Mouse (Mus musculus) forebrain, embryonic 16.5 days (tissue): Measurements from ENCODE around the gene Kansl1. TPM values are rescaled to one million over a fixed set of nuclear protein-coding genes. Genes with fewer than 3 reads are reported as not detected.

Source experiments
- ATAC-seq: fragments of 200-750 bp; cut with Nextera tagmentation; 2 replicates; pipeline ENCODE4 v1.8.0; 2017; ENCODE audit warnings: mild to moderate bottlenecking, moderate library complexity
- H3K27ac ChIP-seq: fragments of 300-500 bp; sonication (generic); 2 replicates; pipeline ENCODE4 v1.5.1; 2014; ENCODE audit warnings: low read length, control low read depth
- H3K27me3 ChIP-seq: fragments of 300-500 bp; sonication (generic); replicated peaks from 2 replicates; pipeline ENCODE4 v1.6.1; 2014; ENCODE audit warnings: low read length; ENCODE audit not compliant: control insufficient read depth, insufficient read depth
- H3K36me3 ChIP-seq: fragments of 300-500 bp; sonication (generic); 2 replicates; pipeline ENCODE4 v1.6.1; 2014; ENCODE audit not compliant: control insufficient read depth, insufficient read depth
- H3K4me1 ChIP-seq: fragments of 300-500 bp; sonication (generic); replicated peaks from 2 replicates; pipeline ENCODE4 v1.6.1; 2014; ENCODE audit warnings: low read length; ENCODE audit not compliant: control insufficient read depth, insufficient read depth
- H3K4me2 ChIP-seq: fragments of 300-500 bp; sonication (generic); 2 replicates; pipeline ENCODE4 v1.6.1; 2014; ENCODE audit warnings: mild to moderate bottlenecking, low read length, control low read depth
- H3K4me3 ChIP-seq: fragments of 300-500 bp; sonication (generic); replicated peaks from 2 replicates; pipeline ENCODE4 v1.5.1; 2014; ENCODE audit warnings: mild to moderate bottlenecking, low read length, control low read depth
- H3K9ac ChIP-seq: fragments of 300-500 bp; sonication (generic); replicated peaks from 2 replicates; pipeline ENCODE4 v1.6.1; 2014; ENCODE audit warnings: low read depth, low read length, control low read depth
- H3K9me3 ChIP-seq: fragments of 300-500 bp; sonication (generic); 2 replicates; pipeline ENCODE4 v1.6.1; 2016; ENCODE audit warnings: low read length; ENCODE audit not compliant: control insufficient read depth
- WGBS: fragments of 180-500 bp; shearing (Covaris S2); extraction: QIAGEN DNeasy Blood & Tissue Kit; methylation state at CpG from one replicate; pipeline ENCODE4 v1.1.7; 2014; 5-methylcytosine and 5-hydroxymethylcytosine counted together
- polyA plus RNA-seq: library from polyadenylated mRNA; unstranded; fragments of >200 nt; fragmentation: Nextera tagmentation; extraction: Ambion mirVana; gene quantifications from 2 replicates; pipeline ENCODE4 v1.2.1, GENCODE M21; 2015

The Kansl1 gene
- 32.5 and 32.7 TPM in 2 replicates for polyA plus RNA-seq

- no peaks in the 10 kb centered on the region for H3K27me3 ChIP-seq
- 0% methylated on average over 46 of the region's 69 CpGs for WGBS
Measured at GRCm38 (mm10) chr11:104468751-104469268, at the start of gene Kansl1. Gene Kansl1 (minus strand): TSS chr11:104468861.

DNA sequence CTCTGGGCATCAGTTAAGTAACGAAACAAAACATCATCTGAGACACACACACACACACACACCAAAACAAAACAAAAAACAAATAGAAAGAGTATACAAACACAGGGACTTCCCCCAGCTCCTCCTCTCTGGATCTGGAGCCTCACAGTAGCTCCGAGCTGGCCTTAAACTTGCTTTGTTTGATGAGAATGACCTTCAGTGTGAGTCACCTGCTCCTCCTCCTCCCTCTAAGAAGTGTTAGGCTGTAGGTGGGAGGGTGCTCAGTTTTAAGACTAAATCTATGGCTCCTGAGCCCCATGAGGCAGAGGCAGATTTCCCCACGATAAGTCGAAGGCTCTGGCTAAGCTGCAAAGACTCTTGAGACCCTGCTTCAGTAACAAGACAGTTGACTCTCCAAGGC is 43.8 kb upstream of the Kansl1 start:
- no peak overlapping the region for H3K27ac ChIP-seq
- H3K9ac ChIP-seq, result no peak overlapping the region
- no peaks in the 10 kb centered on the region for H3K4me1 ChIP-seq
- WGBS, result 91% methylated on average over 4 of the region's 4 CpGs
- no peaks in the 10 kb centered on the region for H3K9me3 ChIP-seq
- H3K4me2 ChIP-seq, result no peak overlapping the region
- H3K36me3 ChIP-seq, result peaks cover 48% of the 10 kb centered on the region
- no peak overlapping the region for H3K4me3 ChIP-seq
- ATAC-seq, result no peak
- no peaks in the 10 kb centered on the region for H3K27me3 ChIP-seq

More at GRCm38 (mm10) chr11:104468751-104469268, at the start of gene Kansl1:
- peaks cover 21% of the 10 kb centered on the region for H3K4me1 ChIP-seq
- H3K27ac ChIP-seq, result peak within 1 kb of the TSS; percentile 39
- peak within 1 kb of the TSS; percentile 96 for H3K9ac ChIP-seq
- H3K4me3 ChIP-seq, result peak within 1 kb of the TSS; percentile 93
- peak within 1 kb of the TSS; percentile 71 for H3K4me2 ChIP-seq
- ATAC-seq, result peak; percentile 74
- H3K36me3 ChIP-seq, result no peaks in the 10 kb centered on the region
- no peaks in the 10 kb centered on the region for H3K9me3 ChIP-seq

GRCm38 (mm10) chr11:104510606-104511005 is 41.9 kb upstream of the Kansl1 start:
- no peak overlapping the region for H3K9ac ChIP-seq
- WGBS, result 88% methylated on average over 2 of the region's 2 CpGs
- no peak overlapping the region for H3K27ac ChIP-seq
- no peaks in the 10 kb centered on the region for H3K9me3 ChIP-seq
- H3K4me2 ChIP-seq, result no peak overlapping the region
- no peaks in the 10 kb centered on the region for H3K4me1 ChIP-seq
- no peaks in the 10 kb centered on the region for H3K27me3 ChIP-seq
- no peak for ATAC-seq
- peaks cover 41% of the 10 kb centered on the region for H3K36me3 ChIP-seq
- H3K4me3 ChIP-seq, result no peak overlapping the region

DNA sequence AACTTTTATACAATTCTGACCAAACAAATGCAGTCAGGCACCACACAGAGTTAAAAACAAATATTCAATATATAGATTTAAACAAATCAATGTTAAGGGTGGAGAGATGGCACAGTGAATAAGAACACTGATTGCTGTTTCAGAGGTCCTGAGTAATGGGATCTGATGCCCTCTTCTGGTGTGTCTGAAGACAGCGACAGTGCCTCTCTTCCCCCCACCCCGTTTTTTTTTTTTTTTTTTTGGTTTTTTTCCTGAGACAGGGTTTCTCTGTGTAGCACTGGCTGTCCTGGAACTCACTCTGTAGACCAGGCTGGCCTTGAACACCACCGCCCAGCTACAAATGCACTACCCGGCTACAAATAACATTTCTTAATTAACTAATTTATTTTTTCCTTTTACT is 39.8 kb upstream of the Kansl1 start:
- Histone ChIP-seq H3K27me3 (no peaks in the 10 kb centered on the region), H3K9ac (no peak overlapping the region), H3K36me3 (peaks cover 41% of the 10 kb centered on the region), H3K4me3 (no peak overlapping the region), H3K9me3 (no peaks in the 10 kb centered on the region), H3K4me2 (no peak overlapping the region), H3K4me1 (no peaks in the 10 kb centered on the region), H3K27ac (no peak overlapping the region)
- ATAC-seq, result no peak
- 79% methylated on average over 4 of the region's 4 CpGs for WGBS

GRCm38 (mm10) chr11:104488292-104488691 is 19.6 kb upstream of the Kansl1 start:
- Histone ChIP-seq H3K9me3 (no peaks in the 10 kb centered on the region), H3K4me3 (no peak overlapping the region), H3K36me3 (no peaks in the 10 kb centered on the region), H3K9ac (no peak overlapping the region), H3K4me2 (no peak overlapping the region), H3K27me3 (no peaks in the 10 kb centered on the region), H3K4me1 (no peaks in the 10 kb centered on the region), H3K27ac (no peak overlapping the region)
- WGBS, result 89% methylated on average over 3 of the region's 3 CpGs
- no peak for ATAC-seq

DNA sequence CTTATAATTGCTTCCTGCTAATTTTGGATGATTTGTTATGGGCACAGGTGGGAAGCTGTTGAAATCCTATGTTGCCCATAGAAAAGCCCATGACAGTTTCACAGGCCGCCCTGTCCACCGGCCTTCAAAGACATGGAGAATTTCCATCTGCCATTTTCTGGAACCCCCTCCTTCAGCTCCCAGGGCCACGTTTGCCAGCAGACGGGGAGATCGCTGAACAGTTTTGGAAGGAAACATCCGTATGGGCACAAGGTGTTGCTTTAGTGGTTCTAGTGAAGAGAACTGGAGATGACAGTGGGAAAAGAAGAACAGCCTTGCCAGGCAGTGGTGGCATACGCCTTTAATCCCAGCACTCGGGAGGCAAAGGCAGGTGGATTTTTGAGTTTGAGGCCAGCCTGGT is 13.3 kb upstream of the Kansl1 start:
- Histone ChIP-seq H3K4me2 (no peak overlapping the region), H3K36me3 (no peaks in the 10 kb centered on the region), H3K4me1 (no peaks in the 10 kb centered on the region), H3K9ac (no peak overlapping the region), H3K27ac (no peak overlapping the region), H3K4me3 (no peak overlapping the region), H3K27me3 (no peaks in the 10 kb centered on the region), H3K9me3 (no peaks in the 10 kb centered on the region; the same call in 1 of the 2 replicates)
- no peak for ATAC-seq
- 92% methylated on average over 8 of the region's 8 CpGs for WGBS

DNA sequence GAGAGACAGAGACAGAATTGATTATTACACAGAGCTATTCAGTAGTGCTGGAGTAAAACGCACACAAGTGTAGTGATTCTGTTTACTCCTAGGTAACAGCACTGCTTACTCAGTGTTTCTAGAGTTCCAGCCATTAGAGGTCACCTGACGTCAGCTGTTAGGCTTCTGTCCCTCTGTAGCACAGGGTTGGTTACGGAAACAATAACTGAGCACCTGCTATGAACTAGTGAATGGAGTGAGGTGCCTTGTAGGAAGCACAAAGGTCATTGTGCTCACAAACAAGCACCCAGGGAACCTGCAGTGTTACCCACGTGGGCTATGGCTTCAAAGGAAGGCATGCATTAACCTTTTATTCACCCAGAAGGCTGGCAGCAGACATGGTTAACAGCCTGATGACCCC is 10.8 kb upstream of the Kansl1 start:
- 63% methylated on average over 4 of the region's 4 CpGs for WGBS
- H3K4me1 ChIP-seq, result no peaks in the 10 kb centered on the region
- H3K9me3 ChIP-seq, result no peaks in the 10 kb centered on the region; the same call in 1 of the 2 replicates
- H3K36me3 ChIP-seq, result no peaks in the 10 kb centered on the region
- H3K27ac ChIP-seq, result no peak overlapping the region
- no peak overlapping the region for H3K4me2 ChIP-seq
- H3K4me3 ChIP-seq, result no peak overlapping the region
- no peaks in the 10 kb centered on the region for H3K27me3 ChIP-seq
- ATAC-seq, result no peak
- H3K9ac ChIP-seq, result no peak overlapping the region

DNA sequence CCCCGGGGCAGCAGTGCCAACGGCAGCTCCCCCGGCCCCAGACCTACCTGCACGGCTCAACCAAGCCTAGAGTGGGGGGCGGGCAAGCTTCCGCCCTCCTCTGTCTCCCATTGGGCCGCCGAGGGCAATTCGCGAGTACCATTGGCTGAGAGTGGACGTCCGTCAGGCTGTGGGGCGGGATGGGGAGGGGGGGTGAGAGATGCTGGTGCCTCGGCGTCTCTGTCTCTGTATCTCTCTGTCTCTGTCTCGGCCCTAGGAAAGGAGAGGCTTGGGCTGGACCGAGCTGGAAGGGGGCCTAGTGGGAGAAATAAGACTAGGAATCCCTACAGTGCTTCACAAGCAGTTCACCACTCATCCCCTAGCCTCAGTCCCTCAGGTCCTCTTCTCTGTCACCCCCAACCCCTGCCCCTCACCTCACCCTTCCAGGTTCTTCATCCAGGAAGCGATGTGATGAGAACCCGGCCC is 742 bp upstream of the Kansl1 start:
- H3K27ac ChIP-seq, result peak overlapping the region; percentile 39; the same call in 1 of the 2 replicates
- WGBS, result under 1% methylated on average over 17 of the region's 19 CpGs

DNA sequence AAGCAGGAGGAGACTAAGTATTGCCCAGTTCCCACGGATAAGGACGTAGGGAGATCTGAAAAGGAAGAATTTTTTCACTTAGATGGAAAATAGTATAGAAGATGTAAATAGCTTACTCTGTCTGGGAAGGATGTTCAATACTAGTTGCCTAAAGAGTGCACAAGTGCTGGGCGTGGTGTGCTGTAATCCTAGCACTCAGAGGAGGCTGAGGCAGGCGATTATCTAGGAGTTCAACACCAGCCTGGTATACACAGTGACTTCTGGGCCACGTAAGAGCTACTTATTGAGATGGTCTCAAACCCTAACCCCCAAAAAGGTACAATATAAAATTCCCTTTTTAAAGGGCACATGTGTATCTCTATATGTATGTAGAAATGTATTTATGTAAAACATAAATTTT is 963 bp downstream of the Kansl1 start:
- Histone ChIP-seq H3K4me2 (0 out of 2 replicates have a peak overlapping the region, but pooled peaks have one; percentile 14), H3K9me3 (no peaks in the 10 kb centered on the region), H3K27ac (no peak overlapping the region), H3K9ac (no peak overlapping the region), H3K27me3 (no peaks in the 10 kb centered on the region), H3K4me1 (peaks cover 21% of the 10 kb centered on the region), H3K36me3 (peaks cover 4% of the 10 kb centered on the region; the same call in 1 of the 2 replicates), H3K4me3 (no peak overlapping the region)
- WGBS, result 77% methylated on average over 5 of the region's 5 CpGs
- no peak for ATAC-seq

More for the DNA sequence above, 742 bp upstream of the Kansl1 start:
- no peaks in the 10 kb centered on the region for H3K36me3 ChIP-seq
- no peaks in the 10 kb centered on the region for H3K9me3 ChIP-seq
- peak overlapping the region; percentile 96 for H3K9ac ChIP-seq
- no peaks in the 10 kb centered on the region for H3K27me3 ChIP-seq
- peak overlapping the region; percentile 55 for H3K4me2 ChIP-seq
- H3K4me1 ChIP-seq, result peaks cover 21% of the 10 kb centered on the region
- peak overlapping the region; percentile 93 for H3K4me3 ChIP-seq
- peak; percentile 100 for ATAC-seq

GRCm38 (mm10) chr11:104461551-104461950 is 7.1 kb downstream of the Kansl1 start:
- no peak overlapping the region for H3K9ac ChIP-seq
- H3K4me2 ChIP-seq, result no peak overlapping the region
- H3K27me3 ChIP-seq, result no peaks in the 10 kb centered on the region
- H3K9me3 ChIP-seq, result no peaks in the 10 kb centered on the region
- H3K36me3 ChIP-seq, result peaks cover 6% of the 10 kb centered on the region; the same call in 1 of the 2 replicates
- H3K4me3 ChIP-seq, result no peak overlapping the region
- no peak overlapping the region for H3K27ac ChIP-seq
- peaks cover 5% of the 10 kb centered on the region for H3K4me1 ChIP-seq
- no peak for ATAC-seq
